Mouse (Mus musculus): ENCODE measurements around the gene Mas1.

- TF ChIP-seq CTCF (IDR thresholded peaks at IDR 0.05; ENCODE audit: extremely low read depth, insufficient read depth, low read length) (peak; percentile 74), POLR2A (IDR thresholded peaks at IDR 0.05; ENCODE audit: extremely low read depth, insufficient read depth, low read length) (no peak)
These were observed 57.6 kb downstream of the Mas1 start for GRCm38 (mm10) chr17:12810103-12810972.

All from cortical plate, adult 2 months (tissue).